Mouse (Mus musculus): ENCODE measurements at regions not wholly inside any gene's neighbourhood (a gene's known extent, or its start where the extent isn't known, plus 50 kb on each side); places are given as distances from the start of the nearest gene placed in this dataset.
"Not testable (repeated sequence)": the region's sequence is repeated elsewhere in the genome, so short reads cannot be mapped to it uniquely, and the experiment has no call there.

- DNase-seq, result not testable (repeated sequence)
These were observed 81.3 kb downstream of the Ogfrl1 start for GRCm38 (mm10) chr1:23316288-23316687.

- DNase-seq, result not testable (repeated sequence)
These were observed 82.7 kb downstream of the Ogfrl1 start for GRCm38 (mm10) chr1:23314863-23315262.

- no peak for DNase-seq
These were observed 104.9 kb downstream of the Ogfrl1 start for GRCm38 (mm10) chr1:23292718-23293117.

- DNase-seq, result peak; percentile 75
These were observed 110.8 kb downstream of the Ogfrl1 start for GRCm38 (mm10) chr1:23286741-23287140.

- DNase-seq, result no peak
These were observed 114.7 kb downstream of the Ogfrl1 start for GRCm38 (mm10) chr1:23282870-23283219.

- DNase-seq, result no peak
These were observed 115.2 kb downstream of the Ogfrl1 start for GRCm38 (mm10) chr1:23282215-23282869.

GRCm38 (mm10) chr1:23279827-23280226, 117.7 kb downstream of the Ogfrl1 start:
- DNase-seq, result peak; percentile 36

GRCm38 (mm10) chr1:23272077-23272476, 125.5 kb downstream of the Ogfrl1 start:
- no peak for DNase-seq

- peak; percentile 77 for DNase-seq
These were observed 126.4 kb downstream of the Ogfrl1 start for GRCm38 (mm10) chr1:23270910-23271822.

- DNase-seq, result no peak
These were observed 129.5 kb downstream of the Ogfrl1 start for GRCm38 (mm10) chr1:23268062-23268461.

GRCm38 (mm10) chr1:23265556-23266232, 131.9 kb downstream of the Ogfrl1 start:
- DNase-seq, result peak; percentile 60

GRCm38 (mm10) chr1:23264251-23264650, 133.3 kb downstream of the Ogfrl1 start:
- peak; percentile 26 for DNase-seq

- DNase-seq, result no peak
These were observed 133.8 kb downstream of the Ogfrl1 start for GRCm38 (mm10) chr1:23263798-23264197.

- DNase-seq, result peak; percentile 28
These were observed 135.9 kb downstream of the Ogfrl1 start for GRCm38 (mm10) chr1:23261652-23262051.

GRCm38 (mm10) chr1:23257306-23257895, 140.2 kb downstream of the Ogfrl1 start:
- no peak for DNase-seq

- peak; percentile 90 for DNase-seq
These were observed 141.0 kb downstream of the Ogfrl1 start for GRCm38 (mm10) chr1:23256630-23257001.

- DNase-seq, result peak; percentile 99
These were observed 141.5 kb downstream of the Ogfrl1 start for GRCm38 (mm10) chr1:23255925-23256629.

- DNase-seq, result no peak
These were observed 143.3 kb downstream of the Ogfrl1 start for GRCm38 (mm10) chr1:23254235-23254634.

- no peak for DNase-seq
These were observed 129.5 kb upstream of the 4933415F23Rik start for GRCm38 (mm10) chr1:23231522-23231921.

- DNase-seq, result peak; percentile 3
These were observed 126.4 kb upstream of the 4933415F23Rik start for GRCm38 (mm10) chr1:23228478-23228877.

- DNase-seq, result peak; percentile 19
These were observed 112.6 kb upstream of the 4933415F23Rik start for GRCm38 (mm10) chr1:23214462-23215158.

- no peak for DNase-seq
These were observed 105.8 kb upstream of the 4933415F23Rik start for GRCm38 (mm10) chr1:23207843-23208242.
